Mouse (Mus musculus) neutrophil, adult 5-6 weeks (primary cell): ENCODE results near the gene Pym1. TPM values are rescaled to one million over a fixed set of nuclear protein-coding genes. Genes with fewer than 3 reads are reported as not detected.
A peak's percentile ranks its signal among the peaks of the same experiment; 100 is the strongest.

Experiments used
- ATAC-seq: fragments of 151-379, 151-347 bp; 2 replicates; pipeline ENCODE4 v1.8.0; 2017; ENCODE audit warnings: mild to moderate bottlenecking, moderate TSS enrichment; ENCODE audit not compliant: insufficient number of reproducible peaks, poor library complexity, low FRiP score, severe bottlenecking; ENCODE audit errors: extremely low read depth
- total RNA-seq: library from RNA; stranded (forward); fragments of 200-1000 nt; gene quantifications from 2 replicates; pipeline ENCODE4 v1.2.3, GENCODE M21; 2017

Pym1 gene
- total RNA-seq, 1 experiment from 2014 or later, result 56.3 TPM

GRCm38 (mm10) chr10:128801981-128802495 lies 54.3 kb downstream of the Pym1 start:
- ATAC-seq, result no peak

- ATAC-seq, result no peak
These were observed 55.3 kb downstream of the Pym1 start for GRCm38 (mm10) chr10:128802956-128803355.

GRCm38 (mm10) chr10:128803361-128803760 lies 55.7 kb downstream of the Pym1 start:
- ATAC-seq, result no peak

- ATAC-seq, result no peak
These were observed 56.1 kb downstream of the Pym1 start, which contains the start of gene Dnajc14 for GRCm38 (mm10) chr10:128803771-128804270. Dnajc14 (plus strand) TSS chr10:128804062.

DNA sequence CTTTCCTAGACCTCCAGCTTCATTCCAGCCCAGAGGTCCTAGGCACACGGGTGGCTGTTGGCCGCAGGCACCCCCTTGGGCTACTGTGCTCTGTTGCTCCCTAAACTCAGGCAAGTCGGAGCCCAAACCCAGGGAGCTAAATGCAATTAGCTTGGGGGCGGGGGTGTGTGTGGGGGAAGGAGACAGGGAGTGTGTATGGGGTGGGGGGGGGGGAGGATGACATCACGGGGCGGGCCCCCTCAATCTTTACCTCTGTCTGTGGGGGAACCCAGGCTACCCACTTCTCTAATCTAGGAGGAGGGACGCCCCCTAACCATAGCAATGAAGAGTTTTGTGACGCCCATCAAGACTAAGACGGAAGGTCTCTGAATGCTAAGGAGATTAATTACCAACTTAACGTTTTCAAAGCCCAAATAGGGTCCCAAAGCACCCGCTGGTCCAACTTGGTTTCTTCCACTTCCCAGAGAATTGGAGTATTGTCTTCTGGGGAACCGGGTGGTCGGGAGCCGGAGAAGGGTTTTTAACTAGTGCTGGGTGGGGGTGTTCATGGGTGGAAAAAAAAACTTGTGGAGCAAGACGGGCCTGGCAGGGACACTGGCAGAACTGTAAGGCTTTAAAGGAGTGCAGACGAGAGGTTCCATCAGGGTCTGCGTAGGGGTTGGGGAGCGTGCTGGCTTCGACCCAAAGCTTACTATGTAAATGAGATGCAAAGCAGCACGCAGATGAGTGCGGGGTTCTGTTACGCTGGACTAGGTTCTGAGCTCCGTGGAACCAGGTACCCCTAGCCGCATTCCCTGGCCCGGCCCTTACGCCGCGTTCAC lies 56.8 kb downstream of the Pym1 start, which contains the start of gene Tmem198b:
Gene Tmem198b, minus strand, starts transcription at position 100 of the 821 bp plus-strand sequence.
- peak; percentile 44 for ATAC-seq

DNA sequence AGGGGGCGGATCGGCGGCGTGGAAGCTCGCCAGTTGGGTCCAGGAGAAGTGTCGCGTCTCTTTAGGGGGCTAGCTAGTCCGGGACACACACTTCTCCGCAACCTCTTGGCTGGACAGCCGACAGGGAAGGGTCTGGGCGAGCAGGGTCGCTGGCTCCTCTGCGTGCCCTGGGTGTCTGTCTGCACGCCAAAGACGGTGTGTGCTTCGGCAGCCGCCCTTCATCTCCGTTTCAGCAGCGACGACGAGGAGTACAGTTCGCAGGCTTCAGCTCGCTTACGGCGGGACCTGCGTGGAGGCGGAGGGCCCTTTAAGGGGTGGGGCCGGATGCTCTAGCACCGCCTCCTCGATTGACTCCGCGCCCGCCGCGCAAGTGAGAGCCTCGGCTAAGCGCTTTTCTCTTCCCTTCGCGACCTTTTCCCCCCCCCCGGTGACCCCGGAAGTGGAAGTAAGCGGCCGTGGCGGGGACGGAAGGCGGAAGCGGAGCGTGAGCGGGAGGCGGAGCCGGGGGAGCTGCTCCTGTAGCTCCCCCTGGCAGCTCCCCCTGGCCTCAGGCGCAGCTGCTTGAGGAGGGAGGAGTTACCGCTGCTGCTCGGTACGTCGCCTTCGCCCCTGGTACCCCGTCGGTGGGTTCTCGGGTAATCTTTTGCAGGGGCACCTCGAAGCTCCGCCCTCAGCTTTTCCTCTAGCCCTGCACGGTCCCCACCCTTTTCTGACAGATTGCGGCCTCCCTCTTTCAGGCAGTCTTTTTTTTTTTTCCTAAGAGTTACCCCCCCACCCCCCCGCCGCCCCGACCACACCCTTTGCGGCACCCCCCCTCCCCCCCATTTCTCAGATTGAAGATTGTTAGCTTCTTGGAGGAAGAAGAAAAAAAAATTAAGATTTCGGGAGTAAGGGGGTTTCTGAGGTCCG lies 57.7 kb downstream of the Pym1 start:
- peak; percentile 88 for ATAC-seq

DNA sequence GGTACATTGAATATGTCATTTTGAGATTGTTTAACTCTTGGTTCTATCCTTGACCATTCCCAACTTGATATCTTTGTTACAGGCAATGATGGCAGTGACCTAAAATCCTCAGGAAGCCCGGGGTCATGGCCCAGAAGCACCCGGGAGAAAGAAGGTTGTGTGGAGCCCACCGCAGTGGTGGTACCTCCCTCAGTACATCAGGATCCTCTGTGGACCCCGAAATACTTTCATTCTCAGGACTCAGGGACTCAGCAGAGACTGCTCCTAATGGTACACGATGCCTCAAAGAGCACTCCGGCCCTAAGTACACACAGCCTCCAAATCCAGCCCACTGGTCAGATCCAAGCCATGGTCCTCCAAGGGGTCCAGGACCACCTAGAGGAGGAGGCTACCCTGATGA lies 58.4 kb downstream of the Pym1 start:
- ATAC-seq, result no peak

DNA sequence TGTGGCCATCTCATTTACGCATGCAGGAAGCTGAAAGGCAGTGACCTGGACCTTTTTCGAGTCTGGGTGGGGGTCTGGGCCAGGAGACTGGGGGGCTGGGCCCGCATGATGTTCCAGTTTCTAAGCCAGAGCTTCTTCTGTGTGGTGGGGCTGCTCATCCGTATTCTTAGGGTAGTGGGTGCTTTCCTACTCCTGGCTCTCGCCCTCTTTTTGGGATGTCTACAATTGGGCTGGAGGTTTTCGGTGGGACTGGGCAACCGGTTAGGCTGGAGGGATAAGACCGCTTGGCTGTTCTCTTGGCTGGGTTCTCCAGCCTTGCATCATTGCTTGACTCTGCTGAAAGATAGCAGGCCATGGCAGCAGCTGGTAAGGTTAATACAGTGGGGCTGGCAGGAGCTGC lies 59.3 kb downstream of the Pym1 start:
- ATAC-seq, result no peak

Other genes with a start within 250 kb of the Pym1 start
- 0.58 and 2.0 TPM in 2 replicates for gene Myl6b, start 249.2 kb upstream of the Pym1 start, total RNA-seq
- 158 and 160 TPM in 2 replicates for gene Esyt1, start 222.0 kb upstream of the Pym1 start, total RNA-seq
- 36.2 and 37.9 TPM in 2 replicates for gene Zc3h10, start 200.1 kb upstream of the Pym1 start, total RNA-seq
- 1,707 and 2,029 TPM in 2 replicates for gene Rpl41, start 198.6 kb upstream of the Pym1 start, total RNA-seq
- gene Pa2g4, start 181.9 kb upstream of the Pym1 start, total RNA-seq, result 47.6 and 55.1 TPM in 2 replicates
- 1.3 and 1.6 TPM in 2 replicates for gene Erbb3, start 158.2 kb upstream of the Pym1 start, total RNA-seq
- 404 and 420 TPM in 2 replicates for gene Rps26, start 121.1 kb upstream of the Pym1 start, total RNA-seq
- 0.35 TPM in 1 of 2 replicates, not detected in the other for gene Ikzf4, start 101.9 kb upstream of the Pym1 start, total RNA-seq
- 4.3 and 6.2 TPM in 2 replicates for gene Suox, start 73.8 kb upstream of the Pym1 start, total RNA-seq
- 129 and 132 TPM in 2 replicates for gene Rab5b, start 51.6 kb upstream of the Pym1 start, total RNA-seq
- not detected in 2 replicates for gene Pmel, start 43.7 kb upstream of the Pym1 start, total RNA-seq
- gene Cdk2, start 42.9 kb upstream of the Pym1 start, total RNA-seq, result 38.6 and 40.6 TPM in 2 replicates
- 264 and 290 TPM in 2 replicates for gene Dgka, start 3.0 kb upstream of the Pym1 start, total RNA-seq
- 4.2 and 4.4 TPM in 2 replicates for gene Mmp19, start 43.0 kb downstream of the Pym1 start, total RNA-seq
- gene Dnajc14, start 56.2 kb downstream of the Pym1 start, total RNA-seq, result 77.7 and 87.9 TPM in 2 replicates
- gene Tmem198b, start 56.5 kb downstream of the Pym1 start, total RNA-seq, result 7.9 and 8.0 TPM in 2 replicates
- gene Sarnp, start 69.4 kb downstream of the Pym1 start, total RNA-seq, result 77.9 and 106 TPM in 2 replicates
- 20.0 TPM in 2 replicates for gene Ormdl2, start 73.8 kb downstream of the Pym1 start, total RNA-seq
- 19.9 and 22.1 TPM in 2 replicates for gene Gdf11, start 143.8 kb downstream of the Pym1 start, total RNA-seq
- 22.8 and 30.5 TPM in 2 replicates for gene Cd63, start 153.1 kb downstream of the Pym1 start, total RNA-seq
- 7.4 and 9.5 TPM in 2 replicates for gene Rdh5, start 175.0 kb downstream of the Pym1 start, total RNA-seq
- 58.3 and 85.6 TPM in 2 replicates for gene Bloc1s1, start 176.1 kb downstream of the Pym1 start, total RNA-seq
- gene Itga7, start 185.9 kb downstream of the Pym1 start, total RNA-seq, result 0.25 and 0.35 TPM in 2 replicates
- not detected in 2 replicates for gene Mettl7b, start 213.1 kb downstream of the Pym1 start, total RNA-seq
- gene Olfr9, start 241.5 kb downstream of the Pym1 start, total RNA-seq, result 0.12 TPM in 1 of 2 replicates, not detected in the other